Mouse (Mus musculus): Measurements from ENCODE around the gene Rasef.
"Not testable (repeated sequence)": the region's sequence is repeated elsewhere in the genome, so short reads cannot be mapped to it uniquely, and the experiment has no call there.

Rasef gene

GRCm38 (mm10) chr4:73790260-73791185, at the start of gene Rasef:
TSS of gene Rasef (minus strand) at chr4:73790994.
- no peak for DNase-seq

DNA sequence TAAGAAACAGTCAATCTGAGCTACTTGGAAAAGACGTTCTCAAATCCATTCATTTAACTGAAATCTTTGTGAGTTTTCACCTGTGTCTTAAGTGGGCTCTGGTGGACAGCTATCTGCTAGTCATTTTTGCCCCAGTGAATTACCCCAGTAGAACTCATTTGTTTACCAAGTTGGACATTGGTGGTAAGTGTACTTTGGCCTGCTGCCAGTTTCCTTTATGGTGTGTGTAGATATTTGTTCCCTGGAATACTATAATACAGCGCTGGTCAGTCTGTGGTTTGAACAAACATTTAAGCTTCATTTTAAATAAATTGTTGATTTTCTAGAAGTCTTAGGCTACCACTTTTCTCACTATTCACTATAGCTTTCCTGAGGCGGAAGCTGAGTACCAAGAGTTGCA, 35.8 kb upstream of the Rasef start:
- no peak for DNase-seq

DNA sequence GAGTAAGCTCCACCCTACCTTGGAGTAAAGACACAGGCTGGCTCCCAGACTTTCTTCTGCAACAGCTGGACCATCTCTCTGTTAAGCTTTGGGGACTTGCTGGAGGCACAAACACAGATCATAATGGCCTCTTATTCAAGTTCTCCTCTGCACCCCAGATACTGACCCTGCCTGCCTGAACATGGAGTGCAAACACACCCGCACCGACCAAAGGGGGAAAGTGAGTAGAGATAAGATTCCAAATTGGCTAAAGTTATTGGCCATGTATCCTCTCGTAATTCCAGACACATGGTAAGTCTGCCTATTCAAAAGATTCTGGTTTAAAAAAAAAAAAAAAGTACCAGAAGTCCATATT, 369 bp upstream of the Rasef start:
- no peak for DNase-seq

DNA sequence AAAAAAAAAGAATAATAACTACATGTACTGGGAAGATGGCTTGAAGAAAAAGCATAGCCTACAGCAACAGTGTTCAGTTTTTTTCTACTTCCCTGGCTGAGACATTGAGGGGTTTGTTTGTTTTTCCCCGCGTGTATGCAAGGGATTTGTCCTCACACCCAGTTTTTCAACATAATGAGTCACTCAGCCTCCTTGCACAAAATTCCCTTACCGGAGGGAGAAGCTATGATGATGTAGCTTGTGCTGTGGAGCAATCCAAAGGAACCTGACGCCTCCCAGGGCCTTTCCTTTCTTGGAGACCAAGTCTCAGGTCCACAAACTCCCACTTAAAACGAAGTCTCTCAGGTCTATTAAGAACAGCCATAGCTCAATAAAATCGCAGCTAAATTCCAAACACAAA, 1.3 kb downstream of the Rasef start:
- no peak for DNase-seq

- DNase-seq, result no peak
These were observed 2.6 kb downstream of the Rasef start for GRCm38 (mm10) chr4:73788076-73788730.

DNA sequence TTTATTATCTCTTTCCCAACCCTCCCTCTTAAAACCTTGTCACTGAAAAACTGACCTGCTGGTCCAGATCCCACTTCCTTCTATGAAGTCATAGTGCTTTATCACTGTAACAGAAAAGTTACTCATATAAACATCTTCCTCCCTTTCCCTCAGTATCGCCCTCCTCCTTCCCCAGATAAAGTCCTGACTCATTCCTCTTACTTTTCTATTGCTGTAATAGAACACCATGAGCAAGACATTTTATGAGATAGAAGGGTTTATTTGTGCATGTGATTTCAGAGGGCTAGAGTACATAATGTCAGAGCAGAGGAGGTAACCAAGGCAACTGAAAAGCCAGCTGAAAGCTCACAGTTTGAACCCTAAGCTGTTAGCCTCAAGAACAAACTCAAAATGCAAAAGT, 6.6 kb downstream of the Rasef start:
- no peak for DNase-seq

DNA sequence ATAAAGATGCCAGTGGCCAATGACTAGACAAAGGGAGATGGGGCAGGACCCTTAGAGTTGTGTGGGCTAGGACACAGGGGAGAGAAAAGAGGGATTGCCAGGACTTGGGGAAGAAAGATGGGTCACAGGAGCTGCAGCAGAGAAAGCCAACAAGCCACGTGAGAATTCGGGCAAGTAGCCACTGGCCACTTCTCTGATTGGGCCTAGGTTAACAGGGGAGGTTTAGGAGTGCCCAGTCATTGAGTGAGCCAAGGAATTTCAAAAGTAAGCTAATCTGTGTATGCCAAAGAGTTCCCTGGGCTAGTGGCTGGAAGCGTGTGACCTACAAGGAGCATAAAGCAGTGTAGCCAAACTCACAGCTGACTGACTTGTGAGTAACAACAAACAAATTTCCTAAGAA, 9.7 kb downstream of the Rasef start:
- no peak for DNase-seq

GRCm38 (mm10) chr4:73775266-73775665, 15.5 kb downstream of the Rasef start:
- DNase-seq, result no peak

- DNase-seq, result no peak
These were observed 16.7 kb downstream of the Rasef start for GRCm38 (mm10) chr4:73773831-73774810.

- DNase-seq, result no peak
These were observed 18.8 kb downstream of the Rasef start for GRCm38 (mm10) chr4:73772028-73772427.

DNA sequence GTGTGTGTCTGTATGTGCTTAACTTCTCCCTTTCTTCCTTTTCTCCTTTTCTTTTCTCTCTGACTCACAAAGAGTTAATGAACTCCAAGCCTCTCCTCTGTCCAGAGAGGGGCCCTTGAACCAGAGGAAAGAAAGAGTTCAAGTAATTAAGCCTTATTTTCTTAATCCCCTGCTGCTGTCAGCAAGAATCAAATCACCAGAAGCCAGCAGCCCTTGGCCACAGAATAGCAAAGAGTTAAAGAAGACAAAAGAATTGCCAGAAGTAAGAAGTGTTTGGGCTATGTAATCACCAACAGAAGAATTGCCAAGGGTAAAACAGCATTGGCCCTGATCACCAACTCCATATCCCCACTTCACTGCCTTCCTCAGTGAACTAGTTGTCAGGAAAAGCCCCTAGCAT, 20.2 kb downstream of the Rasef start:
- DNase-seq, result no peak

- no peak for DNase-seq
These were observed 22.6 kb downstream of the Rasef start for GRCm38 (mm10) chr4:73768156-73768555.

DNA sequence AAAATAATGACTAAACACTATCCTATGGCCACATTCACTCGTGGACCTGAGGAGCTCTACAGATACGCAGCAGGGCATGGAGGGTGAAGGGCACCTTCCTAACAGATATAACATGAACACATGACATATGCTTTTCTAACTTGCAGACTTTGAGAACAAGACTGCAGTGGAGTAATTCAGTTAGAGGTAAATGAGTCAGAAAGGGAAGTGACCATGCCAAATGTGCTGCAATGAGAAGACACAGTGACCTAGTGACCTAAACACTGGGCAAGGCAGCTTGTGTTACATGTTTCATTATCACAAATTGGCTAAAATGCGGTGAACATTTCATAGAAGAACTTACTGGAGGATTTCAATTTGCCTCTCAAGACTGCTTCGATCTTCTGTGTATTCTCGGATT, 42.6 kb downstream of the Rasef start:
- DNase-seq, result no peak

GRCm38 (mm10) chr4:73739439-73739838, 51.4 kb downstream of the Rasef start:
- no peak for DNase-seq

DNA sequence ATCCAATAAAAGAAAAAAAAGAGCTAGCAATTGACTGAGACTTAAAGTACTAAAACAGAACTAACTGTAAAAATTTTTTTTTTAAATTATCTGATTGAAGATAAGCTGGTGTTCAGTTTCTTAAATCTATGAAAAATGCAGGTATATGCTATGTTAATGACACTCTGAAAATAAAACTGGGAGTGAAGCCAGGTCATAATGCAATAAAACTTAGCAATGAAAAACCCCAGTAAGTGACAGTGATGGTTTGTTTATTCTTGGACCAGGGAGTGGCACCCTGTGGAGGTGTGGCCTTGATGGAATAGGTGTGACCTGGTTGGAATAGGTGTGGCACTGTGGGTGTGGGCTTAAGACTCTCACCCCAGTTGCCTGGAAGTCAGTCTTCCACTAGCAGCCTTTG, 71.0 kb downstream of the Rasef start:
- no peak for DNase-seq

GRCm38 (mm10) chr4:73718761-73719160, 72.0 kb downstream of the Rasef start:
- DNase-seq, result no peak

DNA sequence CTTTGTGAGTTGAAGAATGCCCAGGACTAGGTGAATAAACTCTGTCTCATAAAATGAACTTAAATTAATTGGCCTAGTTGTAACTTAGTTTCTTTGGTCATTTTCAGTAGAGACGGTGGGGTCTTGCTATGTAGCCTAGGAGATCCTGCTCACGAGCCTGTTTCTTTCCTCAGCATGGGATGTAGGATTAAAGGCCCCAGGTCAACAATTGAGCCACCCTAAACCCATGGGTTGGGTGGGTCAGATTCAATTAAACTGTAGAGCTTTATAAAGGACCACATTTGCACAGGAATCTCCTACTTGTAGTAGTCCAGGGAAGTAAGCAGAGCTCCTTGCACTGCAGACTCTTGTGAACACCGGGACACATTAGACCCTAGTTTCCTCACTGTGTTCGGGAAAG, 107.6 kb downstream of the Rasef start, which contains the start of gene Gm428:
Gm428 (plus strand) TSS at position 301 of the 400 bp plus-strand sequence.
- DNase-seq, result not testable (repeated sequence)

DNA sequence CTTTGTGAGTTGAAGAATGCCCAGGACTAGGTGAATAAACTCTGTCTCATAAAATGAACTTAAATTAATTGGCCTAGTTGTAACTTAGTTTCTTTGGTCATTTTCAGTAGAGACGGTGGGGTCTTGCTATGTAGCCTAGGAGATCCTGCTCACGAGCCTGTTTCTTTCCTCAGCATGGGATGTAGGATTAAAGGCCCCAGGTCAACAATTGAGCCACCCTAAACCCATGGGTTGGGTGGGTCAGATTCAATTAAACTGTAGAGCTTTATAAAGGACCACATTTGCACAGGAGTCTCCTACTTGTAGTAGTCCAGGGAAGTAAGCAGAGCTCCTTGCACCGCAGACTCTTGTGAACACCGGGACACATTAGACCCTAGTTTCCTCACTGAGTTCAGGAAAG, 122.7 kb downstream of the Rasef start, which contains the start of gene Gm11239:
Gm11239 (plus strand) TSS at position 301 of the 400 bp plus-strand sequence.
- not testable (repeated sequence) for DNase-seq

Data from thymus, postnatal 25 days (tissue).